Mouse (Mus musculus): ENCODE measurements around the gene Actrt3. TPM values are rescaled to one million over a fixed set of nuclear protein-coding genes. Genes with fewer than 3 reads are reported as not detected.

Actrt3 gene
- polyA plus RNA-seq (2017; shearing (Covaris generic)), result 0.19 TPM

GRCm38 (mm10) chr3:30599711-30600545 lies at the start of gene Actrt3:
Actrt3 (minus strand) TSS chr3:30599939.

DNA sequence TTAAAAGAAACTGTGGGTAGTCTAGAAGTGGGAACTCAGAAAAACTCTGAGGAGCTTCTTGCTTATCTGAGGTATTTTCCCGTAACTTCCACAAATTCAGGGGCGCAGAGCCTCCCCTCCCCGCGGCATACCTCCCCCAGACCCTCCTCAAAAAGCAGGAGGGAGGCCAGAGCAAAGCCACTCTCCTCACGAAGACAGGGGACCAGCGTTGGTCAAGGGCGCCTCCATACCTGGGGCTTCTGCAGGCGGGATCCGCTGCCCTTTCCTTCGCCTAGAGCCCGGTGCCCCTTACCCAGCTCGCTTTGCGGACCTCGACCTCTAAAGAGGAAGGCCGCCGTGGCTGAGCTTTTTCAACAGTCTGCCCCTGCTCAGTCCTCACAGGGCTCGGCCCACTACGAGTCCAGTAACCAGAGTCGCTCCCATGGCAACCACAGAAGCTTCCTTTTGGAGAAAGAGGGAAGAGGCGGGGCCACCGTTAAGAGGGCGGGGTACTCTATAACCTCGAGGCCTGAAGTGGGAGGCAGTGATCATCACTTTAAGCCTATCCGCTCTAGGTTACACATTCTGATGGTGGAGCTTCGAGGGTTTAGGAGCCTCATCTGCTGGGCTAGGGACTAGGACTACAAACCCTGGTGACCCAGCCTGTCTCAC lies 47.8 kb upstream of the Actrt3 start, which contains the start of gene Lrrc34:
Lrrc34 (minus strand) TSS at position 430 of the 651 bp plus-strand sequence.

DNA sequence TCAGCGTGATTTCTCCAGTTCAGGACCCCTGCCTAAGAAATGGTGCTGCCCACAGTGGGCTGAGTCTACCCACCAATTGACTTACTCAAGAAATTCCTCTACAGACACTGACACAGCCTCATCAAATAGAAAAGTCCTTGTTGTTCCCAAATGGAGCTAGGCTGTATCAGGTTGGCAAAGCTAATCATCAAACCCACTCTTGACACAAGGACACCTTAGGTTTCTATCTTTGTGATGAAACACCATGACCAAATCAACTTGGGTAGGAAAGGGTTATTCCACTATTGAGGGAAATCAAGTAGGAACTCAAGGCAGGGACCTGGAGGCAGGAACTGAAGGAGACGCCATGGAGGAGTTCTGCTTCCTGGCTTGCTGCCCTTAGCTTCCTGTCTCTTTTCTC lies 44.5 kb upstream of the Actrt3 start, which contains the start of gene Lrriq4:
Lrriq4 (plus strand) TSS at position 301 of the 400 bp plus-strand sequence.

GRCm38 (mm10) chr3:30602065-30602739 lies 2.5 kb upstream of the Actrt3 start, which contains the start of gene Mynn:
Mynn (plus strand) TSS chr3:30602065.

DNA sequence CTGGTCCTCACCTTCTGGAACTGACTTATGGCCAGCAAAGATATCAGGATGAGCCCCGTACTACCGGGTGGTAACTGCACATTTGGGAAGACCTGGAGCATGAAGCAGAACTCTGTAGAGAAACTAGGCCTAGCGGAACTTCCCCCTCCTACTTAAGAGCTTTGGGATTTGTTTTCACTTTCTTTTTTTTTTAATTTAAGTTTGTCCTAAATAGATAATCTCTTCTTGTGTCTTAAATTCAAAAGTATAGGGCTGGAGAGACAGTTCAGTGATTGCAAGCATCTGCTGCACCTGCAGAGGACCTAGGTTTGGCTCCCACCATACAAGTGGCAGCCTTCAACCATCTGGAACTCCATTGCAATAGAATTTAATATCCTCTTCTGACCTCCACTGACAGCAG lies 51.8 kb downstream of the Actrt3 start, which contains the start of gene Mecom:
Mecom (minus strand) TSS at position 101 of the 400 bp plus-strand sequence.

Other genes starting within 250 kb of the Actrt3 start
- gene Mecom, start 51.9 kb downstream of the Actrt3 start, polyA plus RNA-seq (2017; shearing (Covaris generic)), result not detected
- gene Mynn, start 2.1 kb upstream of the Actrt3 start, polyA plus RNA-seq (2017; shearing (Covaris generic)), result 53.6 TPM
- gene Lrriq4, start 44.6 kb upstream of the Actrt3 start, polyA plus RNA-seq (2017; shearing (Covaris generic)), result not detected
- not detected for gene Lrrc34, start 47.9 kb upstream of the Actrt3 start, polyA plus RNA-seq (2017; shearing (Covaris generic))
- gene Lrrc31, start 99.9 kb upstream of the Actrt3 start, polyA plus RNA-seq (2017; shearing (Covaris generic)), result not detected
- not detected for gene Samd7, start 146.4 kb upstream of the Actrt3 start, polyA plus RNA-seq (2017; shearing (Covaris generic))
- 88.5 TPM for gene Sec62, start 192.9 kb upstream of the Actrt3 start, polyA plus RNA-seq (2017; shearing (Covaris generic))